Mouse (Mus musculus) frontal cortex, postnatal 36 days (tissue): ENCODE data around the gene Sec24c.
"Not testable (repeated sequence)": the region's sequence is repeated elsewhere in the genome, so short reads cannot be mapped to it uniquely, and the experiment has no call there.

Experiments
- DNase-seq, 2 experiments: peaks; one replicate each; pipeline ENCODE4 v3.0.0; 2022; ENCODE audit warnings: low spot score in 2 of 2

The Sec24c gene

DNA sequence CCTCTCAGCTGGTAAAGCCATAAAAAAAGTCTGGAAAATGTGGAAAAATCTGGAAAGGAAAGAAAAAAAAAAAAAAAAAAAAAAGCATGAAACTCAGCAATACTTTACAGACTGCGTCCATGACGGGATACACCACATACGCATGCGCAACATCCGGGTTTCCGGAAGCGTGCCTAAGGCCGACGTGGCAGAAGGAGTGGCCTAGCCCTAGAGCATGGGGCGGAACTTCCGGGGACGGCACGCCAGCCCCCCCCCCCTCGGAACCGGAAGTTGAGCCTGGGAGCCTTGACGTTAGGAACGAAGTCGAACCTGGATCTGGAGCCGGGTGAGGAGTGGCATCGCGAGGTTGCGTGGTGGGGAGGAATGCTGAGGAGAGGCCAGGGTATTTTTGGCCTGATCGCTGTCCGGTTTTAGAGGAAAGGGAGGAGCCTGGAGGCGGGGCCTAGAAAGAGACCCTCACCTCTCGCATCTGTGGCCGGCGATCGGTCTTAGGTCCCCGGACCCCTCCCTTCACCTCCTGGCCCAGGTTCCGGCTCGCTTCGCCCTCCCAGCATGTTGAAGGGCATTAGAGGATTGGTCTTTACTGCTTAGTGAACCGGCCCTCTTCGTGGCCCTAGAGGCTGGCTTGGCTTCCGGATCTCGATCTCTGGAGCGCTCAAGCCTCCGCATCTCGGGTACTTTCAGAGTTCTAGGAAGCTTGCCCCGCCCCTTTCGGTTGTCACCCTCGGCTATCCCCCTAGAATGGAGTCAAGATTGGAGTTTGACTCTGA lies at the start of gene Sec24c:
TSS of gene Sec24c (plus strand) at position 245 of the 770 bp plus-strand sequence.
- peak; percentile 95 to 97 for DNase-seq

DNA sequence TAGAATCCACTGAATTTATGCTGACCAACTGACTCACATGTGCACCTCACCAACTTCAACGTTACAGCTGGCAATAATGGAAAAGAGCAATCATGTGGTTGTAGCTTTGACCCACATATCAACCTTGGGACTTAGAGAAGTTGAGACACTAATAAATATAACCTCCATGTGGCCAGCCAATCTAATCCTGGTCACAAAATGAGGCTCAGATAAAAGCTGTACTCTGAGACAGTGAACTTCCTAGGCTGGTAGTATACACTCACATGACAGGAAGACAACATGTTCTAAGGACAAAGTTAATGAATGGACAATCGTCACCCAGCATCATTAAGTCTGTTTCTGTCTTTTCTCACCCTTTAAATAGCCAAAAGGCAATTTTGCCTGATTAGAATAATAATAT lies 47.7 kb upstream of the Sec24c start:
- DNase-seq = no peak

DNA sequence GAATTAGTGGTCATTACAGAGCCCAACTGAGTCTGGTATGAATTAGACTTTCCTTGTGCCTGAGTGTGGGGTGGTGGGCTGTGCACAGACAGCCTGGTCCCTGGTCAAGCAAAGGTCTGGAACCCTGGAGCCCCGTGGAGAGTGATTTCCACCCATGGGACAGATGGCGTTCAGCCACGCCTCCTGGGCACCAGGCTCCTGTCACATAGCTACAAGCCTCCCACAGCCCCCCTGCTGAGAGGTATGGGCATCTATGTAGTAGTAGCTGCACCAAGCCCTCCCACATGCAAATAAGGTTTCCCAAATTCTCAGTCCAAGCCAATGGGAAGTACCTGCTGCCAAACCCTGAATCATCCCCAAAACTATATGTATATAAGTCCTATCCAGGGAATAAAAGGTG lies 47.1 kb upstream of the Sec24c start:
- no peak for DNase-seq

DNA sequence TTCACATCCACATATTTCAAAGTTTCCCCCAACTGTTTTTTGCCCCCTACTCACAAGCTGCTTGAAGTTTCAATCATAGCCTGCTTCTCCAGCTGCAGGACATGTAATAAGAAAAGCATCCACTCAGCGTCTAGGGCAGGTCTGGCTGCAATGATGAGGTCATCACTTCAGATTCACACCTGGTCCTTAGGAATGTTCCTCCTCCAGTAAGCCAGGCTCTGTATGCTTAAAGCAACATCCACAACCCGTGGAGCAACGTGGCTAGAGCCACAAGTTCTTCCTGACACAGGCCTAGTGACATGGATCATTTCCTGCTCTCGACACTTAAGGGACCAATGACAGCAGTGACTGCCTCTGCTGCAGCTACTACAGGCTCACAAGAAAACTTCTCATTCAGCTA lies 42.9 kb upstream of the Sec24c start:
- no peak for DNase-seq

DNA sequence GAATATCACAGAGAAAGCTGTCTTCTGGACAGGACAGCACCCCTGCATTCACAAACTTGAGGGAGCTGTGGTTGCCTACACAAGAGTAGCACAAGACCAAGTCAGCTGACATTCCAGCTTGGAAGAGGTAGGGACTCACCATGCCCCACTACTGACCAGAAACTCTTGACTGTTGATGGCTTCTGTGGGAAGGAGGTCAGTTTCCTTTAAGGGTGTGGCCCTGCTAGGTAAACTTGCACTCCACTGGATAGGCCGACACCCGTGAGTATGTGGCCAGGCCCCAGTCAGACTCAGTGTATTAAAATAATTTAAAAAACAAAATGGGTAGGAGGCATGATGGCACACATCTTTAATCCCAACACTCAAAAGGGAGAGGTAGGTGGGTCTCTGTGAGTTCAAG lies 38.6 kb upstream of the Sec24c start:
- DNase-seq = no peak

DNA sequence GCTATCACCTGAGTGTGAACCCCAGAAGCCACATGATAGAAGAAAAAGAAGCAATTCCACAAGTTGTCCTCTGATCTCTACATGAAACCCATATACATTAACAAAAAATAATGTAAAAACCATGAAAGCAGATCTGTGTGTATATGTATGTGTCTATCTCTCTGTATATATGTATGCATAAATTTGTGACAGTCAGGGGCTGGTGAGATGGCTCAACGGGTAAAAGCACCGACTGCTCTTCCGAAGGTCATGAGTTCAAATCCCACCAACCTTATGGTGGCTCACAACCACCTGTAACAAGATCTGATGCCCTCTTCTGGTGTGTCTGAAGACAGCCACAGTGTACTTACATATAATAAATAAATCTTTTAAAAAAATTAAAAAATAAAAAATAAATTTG lies 37.1 kb upstream of the Sec24c start:
- DNase-seq = not testable (repeated sequence)

DNA sequence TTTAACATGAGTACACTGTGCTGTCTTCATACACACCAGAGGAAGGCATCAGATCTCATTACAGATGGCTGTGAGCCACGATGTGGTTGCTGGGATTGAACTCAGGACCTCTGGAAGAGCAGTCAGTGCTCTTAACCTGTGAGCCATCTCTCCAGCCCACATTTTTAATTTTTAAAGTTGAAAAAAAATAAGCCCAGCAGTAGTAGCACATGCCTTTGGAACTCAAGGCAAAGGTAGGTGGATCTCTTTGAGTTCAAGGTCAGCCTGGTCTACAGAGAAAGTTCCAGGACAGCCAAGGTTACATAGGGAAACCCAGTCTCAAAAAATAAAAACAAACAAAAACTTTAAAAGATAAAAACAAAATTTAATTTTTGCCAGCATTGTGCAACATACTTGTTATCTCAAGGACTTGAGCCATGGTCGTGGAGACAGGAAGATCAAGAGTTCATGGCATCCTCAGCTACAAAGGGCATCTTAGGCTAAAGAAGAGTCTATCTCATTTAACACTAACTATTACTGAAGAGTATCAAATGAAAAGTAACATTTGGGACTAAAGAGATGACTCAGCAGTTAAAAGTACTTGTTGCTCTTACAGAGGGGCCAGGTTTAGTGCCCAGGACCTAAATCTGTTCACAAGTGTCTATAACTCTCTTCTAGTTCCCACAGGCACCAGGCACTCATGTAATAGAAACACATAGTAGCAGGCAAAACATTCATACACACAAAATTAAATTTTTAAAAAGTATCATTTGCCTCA lies 36.1 kb upstream of the Sec24c start:
- DNase-seq = no peak

DNA sequence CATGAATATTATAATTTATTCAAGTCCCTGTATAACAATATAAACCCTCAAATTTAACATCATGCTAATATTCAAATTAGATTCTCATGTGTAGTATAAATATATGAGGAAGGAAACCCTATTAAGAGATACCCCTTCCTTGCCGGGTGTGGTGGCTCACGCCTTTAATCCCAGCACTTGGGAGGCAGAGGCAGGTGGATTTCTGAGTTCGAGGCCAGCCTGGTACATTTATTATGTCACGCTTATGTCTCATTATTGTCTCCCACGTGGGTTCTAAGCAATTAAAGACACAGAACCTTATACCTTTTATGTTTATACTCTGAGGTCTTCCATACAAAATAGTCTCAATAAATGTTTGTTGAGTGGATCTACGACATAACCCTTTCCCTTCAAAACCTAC lies 35.4 kb upstream of the Sec24c start:
- DNase-seq = no peak

DNA sequence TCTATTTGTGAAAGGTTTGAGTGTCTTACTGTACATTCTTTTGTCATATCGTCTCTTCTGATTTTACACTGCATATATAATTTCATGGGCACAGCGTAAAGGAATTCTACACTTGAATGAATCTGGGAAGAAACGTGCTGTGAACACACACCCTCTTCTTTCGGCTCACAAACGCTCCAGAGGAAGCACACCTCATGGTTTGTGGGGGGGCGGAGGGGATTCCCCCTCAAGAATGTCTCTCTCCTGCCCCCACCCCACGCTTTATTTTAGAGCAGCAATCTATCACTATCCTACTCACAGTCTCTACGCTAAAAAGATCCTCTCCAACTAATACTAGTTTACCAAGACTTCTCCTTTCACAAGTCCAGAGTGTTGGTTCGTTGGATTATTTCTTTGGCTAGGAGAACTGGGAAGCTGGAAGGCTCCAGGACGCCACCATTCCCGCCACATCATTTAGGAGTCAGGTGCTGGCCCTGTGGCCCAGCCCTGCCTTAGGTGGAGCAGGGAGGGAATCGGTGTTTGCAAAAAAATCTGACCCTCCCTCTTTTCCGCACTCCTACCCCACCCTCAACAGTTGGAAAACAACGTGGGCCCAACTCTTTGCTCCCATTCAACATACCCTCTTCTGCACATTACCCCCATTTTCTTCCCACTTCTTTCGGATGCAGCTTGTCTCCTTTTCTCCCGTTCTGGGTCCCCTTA lies 34.0 kb upstream of the Sec24c start:
- DNase-seq = peak in 1 of 2 experiments; percentile 7

DNA sequence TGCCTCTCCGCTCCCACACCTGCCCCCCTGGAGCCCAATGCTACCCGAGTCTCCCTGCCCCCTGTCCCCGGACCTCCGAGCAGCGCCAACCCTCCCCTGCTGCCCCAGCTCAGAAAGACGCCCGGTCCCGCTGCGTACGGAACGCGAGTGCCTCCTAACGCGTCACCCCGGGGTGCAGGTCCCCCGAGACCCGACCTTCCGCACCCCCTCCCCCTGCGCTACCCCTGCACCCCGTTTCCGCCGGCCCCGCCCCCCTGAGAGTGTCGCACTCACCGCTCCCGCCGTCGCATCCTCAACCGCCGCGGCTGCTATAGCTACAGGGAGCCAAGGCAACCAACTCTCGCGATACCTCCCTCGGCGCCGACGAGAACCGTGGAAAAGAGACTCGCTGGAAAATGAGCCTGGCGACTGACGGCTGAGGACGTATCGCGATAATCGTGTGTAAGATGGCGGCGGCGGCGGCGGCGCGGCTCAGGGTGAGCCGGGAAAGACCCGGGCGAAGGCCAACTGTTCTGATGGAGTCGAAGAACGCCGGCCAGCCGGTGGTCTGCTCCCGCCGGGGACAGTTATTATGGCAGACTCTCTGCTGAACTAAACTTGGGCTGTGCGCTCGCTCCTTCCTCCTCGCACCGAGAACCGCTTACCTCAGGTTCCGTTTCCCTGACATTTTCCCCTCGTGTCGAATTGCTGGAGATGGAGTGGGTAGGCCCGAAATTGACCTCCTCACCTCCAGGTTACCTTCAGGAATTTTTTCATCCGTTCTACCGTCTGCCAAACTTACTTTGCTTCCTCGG lies 33.3 kb upstream of the Sec24c start, which contains the start of gene Usp54:
TSS of gene Usp54 (minus strand) at position 420 of the 794 bp plus-strand sequence.
- DNase-seq = peak; percentile 95 to 98

DNA sequence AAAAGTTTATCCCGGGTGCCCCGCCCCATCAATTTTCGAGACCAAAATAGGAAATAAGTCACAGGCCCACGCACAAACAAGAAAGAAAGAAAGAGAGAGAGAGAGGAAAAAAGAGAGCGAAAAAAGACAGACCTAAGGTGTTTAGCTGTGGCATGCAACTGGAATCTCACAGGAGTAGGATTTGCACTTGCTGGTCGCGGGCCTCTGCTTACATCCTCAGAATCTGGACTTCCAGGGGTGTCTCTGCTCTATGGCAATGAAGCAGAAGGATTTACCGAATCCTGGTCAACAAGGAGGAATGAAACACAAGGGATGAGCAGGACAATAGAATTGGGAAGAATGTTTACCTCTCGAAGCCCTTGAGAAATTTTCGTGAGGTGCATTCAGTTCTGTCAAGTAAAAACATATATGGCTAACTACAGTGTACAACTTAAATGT lies 32.7 kb upstream of the Sec24c start:
- no peak for DNase-seq

DNA sequence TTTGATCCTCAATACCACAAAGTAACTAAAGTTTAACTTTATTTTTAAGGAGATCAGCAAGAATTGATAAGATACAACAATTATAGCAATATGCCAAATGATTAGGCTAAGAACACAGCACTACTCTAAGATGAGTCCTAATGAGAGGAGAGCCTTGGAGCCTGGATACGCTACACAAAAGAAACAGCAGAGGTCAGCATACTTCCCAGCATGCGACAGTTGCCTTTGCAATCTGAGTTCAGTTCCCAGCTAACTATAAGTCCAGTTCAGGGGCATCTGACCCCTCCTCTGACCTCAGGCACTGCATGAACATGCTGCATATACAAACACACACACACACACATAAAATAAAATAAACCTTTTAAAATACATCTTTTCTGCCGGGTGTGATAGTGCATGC lies 28.6 kb upstream of the Sec24c start:
- no peak for DNase-seq

DNA sequence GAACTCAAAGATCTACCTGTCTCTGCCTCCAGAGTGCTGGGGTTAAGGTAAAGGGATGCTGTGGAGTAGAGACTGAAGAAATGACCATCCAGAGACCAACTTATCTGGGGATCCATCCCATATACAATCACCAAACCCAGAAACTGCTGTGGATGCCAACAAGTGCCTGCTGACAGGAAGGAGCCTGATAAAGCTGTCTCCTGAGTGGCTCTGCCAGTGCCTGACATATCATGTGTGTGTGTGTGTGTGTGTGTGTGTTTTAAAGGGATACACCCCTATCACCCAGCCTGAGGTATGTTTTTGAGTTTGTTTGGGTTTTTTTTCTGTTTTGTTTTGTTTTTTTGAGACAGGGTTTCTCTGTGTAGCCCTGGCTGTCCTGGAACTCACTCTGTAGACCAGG lies 27.7 kb upstream of the Sec24c start:
- no peak for DNase-seq

DNA sequence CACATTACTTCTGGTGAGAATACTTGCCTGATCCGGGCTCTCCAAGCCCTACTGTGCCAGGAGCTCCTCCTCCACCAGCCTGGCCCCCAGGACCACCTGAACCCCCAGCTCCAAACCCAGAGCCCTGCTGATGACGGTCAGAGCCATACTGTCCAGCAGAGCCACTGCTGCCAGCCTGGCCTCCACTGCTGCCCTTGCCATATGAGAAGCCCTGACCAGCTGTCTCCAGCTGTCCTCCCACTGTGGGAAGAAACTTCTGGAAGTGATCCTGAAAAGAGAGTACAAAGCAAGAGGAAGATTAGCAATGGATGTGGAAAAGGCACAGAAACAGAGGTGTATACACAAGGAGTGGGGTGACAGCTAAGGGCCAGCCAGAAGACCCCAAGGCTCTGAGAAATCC lies 23.1 kb upstream of the Sec24c start:
- no peak for DNase-seq

DNA sequence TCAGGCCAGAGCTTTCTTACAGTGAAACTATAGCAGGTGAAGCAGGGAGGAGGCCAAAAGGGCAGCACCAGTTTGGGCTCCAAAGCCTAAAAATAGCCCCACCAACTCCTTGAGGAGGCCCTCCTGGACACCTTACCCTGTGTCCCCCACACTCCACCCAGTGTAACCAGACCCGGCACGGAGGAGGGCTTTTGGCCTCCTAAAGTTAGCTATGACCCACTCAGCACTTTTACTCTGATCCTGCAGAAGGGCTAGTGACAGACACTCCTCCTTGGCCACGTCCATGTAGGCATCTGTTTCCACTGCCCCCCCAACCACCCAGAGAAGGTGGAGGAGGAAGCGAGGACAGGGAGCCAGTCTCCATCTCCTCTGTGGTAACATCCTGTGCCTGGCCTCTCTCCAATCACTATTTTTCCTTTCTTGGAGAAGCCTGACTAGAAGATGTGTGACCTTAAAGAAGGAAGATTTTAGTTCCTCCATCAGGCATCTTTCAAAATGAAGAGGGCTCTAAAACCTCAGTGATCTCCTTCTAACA lies 22.3 kb upstream of the Sec24c start:
- DNase-seq = no peak

DNA sequence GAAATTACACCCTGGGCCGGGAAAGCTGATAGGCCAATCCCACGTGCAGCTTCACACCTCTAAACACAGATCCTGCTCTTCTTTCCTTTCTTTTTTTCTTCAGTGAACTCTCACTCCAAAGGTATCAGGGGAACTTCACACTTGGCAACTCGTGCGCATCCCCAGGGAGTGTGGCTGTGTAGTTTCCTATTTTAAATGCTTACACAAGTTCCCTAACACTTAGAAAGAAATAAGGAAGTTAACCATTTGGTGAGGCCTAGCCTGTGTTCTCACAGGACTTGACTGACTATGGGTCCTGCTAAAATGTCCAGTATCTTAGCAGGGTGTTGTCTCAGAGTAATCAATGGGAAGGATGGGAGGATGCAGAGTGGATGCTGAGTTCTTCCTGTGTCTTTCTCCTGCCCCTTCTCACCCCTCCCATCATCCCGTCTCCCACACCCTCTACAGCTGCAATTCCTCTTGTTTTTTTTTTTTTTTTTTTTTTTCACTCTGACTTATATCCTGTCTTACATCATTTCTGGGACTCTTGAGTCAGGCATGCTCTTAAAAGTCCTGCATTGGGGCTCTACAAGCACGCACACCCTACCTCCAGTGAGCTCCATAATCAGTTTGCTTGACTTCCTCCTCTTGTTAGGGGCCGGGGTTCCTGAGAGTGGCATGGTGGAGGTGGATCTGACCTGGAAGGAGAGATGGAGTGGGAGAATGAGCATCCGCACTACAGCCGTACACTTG lies 19.3 kb upstream of the Sec24c start:
- no peak for DNase-seq

DNA sequence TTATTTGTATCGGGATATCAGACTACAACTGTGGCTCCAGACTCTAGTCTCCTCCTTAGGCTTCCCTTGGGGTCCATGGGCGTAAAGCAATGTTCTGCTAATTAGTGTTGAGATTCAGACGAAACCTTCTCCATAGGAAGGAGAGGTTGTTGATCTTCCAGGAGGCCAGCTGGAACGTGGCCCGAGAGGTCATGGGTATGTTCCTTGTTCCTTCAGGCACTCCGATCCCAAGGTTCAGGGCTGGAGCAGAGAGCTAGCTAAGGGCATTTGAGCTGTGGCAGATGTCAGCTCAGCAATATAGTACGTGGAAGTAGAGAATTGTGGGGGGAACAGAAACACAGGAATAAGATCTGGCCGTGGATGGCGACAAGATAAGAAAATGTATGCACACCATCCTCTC lies 18.4 kb upstream of the Sec24c start:
- DNase-seq = no peak

DNA sequence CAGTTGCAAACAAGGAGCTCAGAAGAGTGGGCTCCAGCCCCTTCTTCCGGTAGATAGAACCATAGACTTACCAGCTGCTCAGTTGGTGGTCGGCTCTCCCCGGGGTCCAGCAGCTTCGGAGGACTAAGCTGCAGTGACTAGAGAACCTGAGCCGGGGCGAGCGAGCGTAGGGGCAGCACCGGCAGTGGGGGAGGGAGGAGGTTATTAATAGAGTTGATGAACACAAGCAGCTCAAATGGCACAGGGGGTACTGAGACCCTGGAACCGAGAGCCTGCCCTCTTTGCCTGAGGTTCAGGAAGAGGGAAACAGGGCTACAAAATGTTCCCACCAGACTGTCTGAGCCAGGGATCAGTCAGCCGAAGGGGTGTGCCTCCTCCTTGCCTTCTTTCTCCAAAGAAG lies 17.7 kb upstream of the Sec24c start, which contains the start of gene Myoz1:
TSS of gene Myoz1 (minus strand) at position 180 of the 400 bp plus-strand sequence.
- no peak for DNase-seq

DNA sequence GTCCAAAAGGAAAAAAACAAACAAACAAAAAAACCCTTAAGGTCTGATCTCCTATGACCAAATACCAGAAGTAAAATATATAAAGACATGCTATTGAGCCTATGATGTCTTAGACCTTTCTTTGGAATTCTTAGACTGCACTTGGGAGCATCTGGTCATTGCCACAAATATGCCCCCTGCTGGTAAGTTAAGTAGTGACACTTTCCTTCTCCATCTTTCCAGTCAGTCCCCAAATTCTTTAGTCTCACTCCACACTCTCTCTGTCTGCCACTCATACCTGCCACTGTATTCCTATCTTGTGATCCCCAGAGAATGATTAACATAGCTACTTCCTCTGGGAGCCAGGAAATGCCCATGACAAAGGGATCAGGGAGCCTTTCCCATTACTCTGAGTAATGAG lies 15.8 kb upstream of the Sec24c start:
- peak; percentile 38 to 72 for DNase-seq

DNA sequence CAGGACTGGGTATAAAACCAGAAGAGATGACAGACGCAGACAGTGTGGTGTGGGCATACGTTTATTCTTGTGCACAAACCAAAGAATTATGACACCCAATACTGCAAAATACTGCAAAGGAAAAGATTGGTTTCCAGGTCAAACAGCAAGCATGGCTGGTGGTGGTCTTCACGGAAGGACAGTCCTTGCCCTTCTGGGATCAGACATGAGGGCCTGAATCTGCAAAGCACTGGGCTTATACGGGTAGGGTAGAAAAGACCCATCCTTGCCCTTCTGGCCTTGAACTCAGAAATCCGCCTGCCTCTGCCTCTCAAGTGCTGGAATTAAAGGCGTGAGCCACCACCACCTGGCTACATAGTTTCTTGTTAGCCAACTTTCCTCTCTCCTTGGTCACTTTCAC lies 15.2 kb upstream of the Sec24c start:
- no peak for DNase-seq

DNA sequence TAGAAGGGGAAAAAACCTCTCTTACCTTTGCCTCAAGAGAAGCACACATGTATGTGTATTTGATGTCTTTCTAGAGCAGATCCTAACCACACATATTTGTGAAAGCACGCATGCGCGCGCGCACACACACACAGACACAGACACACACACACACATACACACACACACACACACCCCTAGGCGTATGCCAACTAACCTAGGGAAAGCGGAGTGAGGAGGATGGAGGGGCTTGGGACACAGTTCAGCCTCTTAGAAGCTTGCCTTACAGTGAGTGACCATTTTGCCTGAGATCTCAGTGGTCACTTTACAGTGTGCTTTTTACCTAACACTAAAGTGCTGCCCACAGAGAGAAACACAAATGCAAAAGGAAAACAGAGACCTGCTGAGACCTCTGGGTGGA lies 14.4 kb upstream of the Sec24c start:
- DNase-seq = no peak
